Mouse (Mus musculus) layer of hippocampus, adult 8-10 months (tissue): Measurements from ENCODE around the gene Smdt1. TPM values are rescaled to one million over a fixed set of nuclear protein-coding genes. Genes with fewer than 3 reads are reported as not detected.
"Not testable (repeated sequence)": the region's sequence is repeated elsewhere in the genome, so short reads cannot be mapped to it uniquely, and the experiment has no call there.

ENCODE experiments used
- DNase-seq, 2 experiments: peaks; one replicate each; pipeline ENCODE4 v3.0.0; 2022; ENCODE audit warnings: low spot score in 2 of 2
- microRNA-seq, 2 experiments: library from miRNA; unstranded; fragments of <30 nt; microRNA quantifications; one replicate each; pipeline ENCODE4 v1.2.0; 2022
- total RNA-seq, 4 experiments: library from RNA; stranded (reverse); gene quantifications; 2 replicates each; pipeline ENCODE4 v1.2.4; 2022

Smdt1 gene
- total RNA-seq, 4 experiments from 2014 or later: 123 to 145 (median 138) TPM

- no peak for DNase-seq
Measured at GRCm38 (mm10) chr15:82368851-82369250, 30.1 kb downstream of the Smdt1 start.

- no peak for DNase-seq
Measured at GRCm38 (mm10) chr15:82372446-82372845, 33.7 kb downstream of the Smdt1 start.

- no peak for DNase-seq
Measured at GRCm38 (mm10) chr15:82372991-82373390, 34.2 kb downstream of the Smdt1 start.

GRCm38 (mm10) chr15:82374437-82374836 is 35.7 kb downstream of the Smdt1 start:
- no peak for DNase-seq

GRCm38 (mm10) chr15:82375855-82376254 is 37.1 kb downstream of the Smdt1 start:
- no peak for DNase-seq

GRCm38 (mm10) chr15:82376393-82377138 is 37.8 kb downstream of the Smdt1 start:
- peak; percentile 80 to 82 for DNase-seq

- DNase-seq: no peak
Measured at GRCm38 (mm10) chr15:82377701-82378100, 38.9 kb downstream of the Smdt1 start.

GRCm38 (mm10) chr15:82378261-82379180 is 39.8 kb downstream of the Smdt1 start:
- no peak for DNase-seq

GRCm38 (mm10) chr15:82379511-82379870 is 40.7 kb downstream of the Smdt1 start:
- DNase-seq: no peak

- no peak for DNase-seq
Measured at GRCm38 (mm10) chr15:82379871-82380713, 41.3 kb downstream of the Smdt1 start, which contains the start of gene Cyp2d22. Gene Cyp2d22, minus strand, starts transcription at chr15:82380260.

GRCm38 (mm10) chr15:82380714-82381062 is 41.9 kb downstream of the Smdt1 start:
- DNase-seq: no peak

GRCm38 (mm10) chr15:82382441-82382840 is 43.7 kb downstream of the Smdt1 start:
- no peak for DNase-seq

- DNase-seq: no peak
Measured at GRCm38 (mm10) chr15:82385729-82386128, 47.0 kb downstream of the Smdt1 start.

- DNase-seq: not testable (repeated sequence)
Measured at GRCm38 (mm10) chr15:82389916-82390315, 51.2 kb downstream of the Smdt1 start.

GRCm38 (mm10) chr15:82393922-82394321 is 55.2 kb downstream of the Smdt1 start, which contains the start of gene Cyp2d11:
Gene Cyp2d11, minus strand, starts transcription at chr15:82394022.
- DNase-seq: not testable (repeated sequence)

- DNase-seq: not testable (repeated sequence)
Measured at GRCm38 (mm10) chr15:82395955-82396354, 57.2 kb downstream of the Smdt1 start.

Small RNA genes within 50 kb of the gene (microRNA-seq; reads per million reads assigned to microRNA genes)
- 0 reads per million in 2 experiments for gene Mir7684

Other genes with a start within 250 kb of the Smdt1 start
- 10 to 100 TPM; 10.4 to 14.3 (median 13.0) TPM for gene Ccdc134, start 211.0 kb upstream of the Smdt1 start, total RNA-seq
- 100 to 1,000 TPM; 175 to 214 (median 189) TPM for gene Srebf2, start 191.8 kb upstream of the Smdt1 start, total RNA-seq
- 1 to 10 TPM; 1.6 to 3.5 (median 2.0) TPM for gene Shisa8, start 126.1 kb upstream of the Smdt1 start, total RNA-seq
- under 1 TPM in 2 of 4 experiments, not detected in 2; 0.69 to 0.80 TPM for gene Tnfrsf13c, start 114.6 kb upstream of the Smdt1 start, total RNA-seq
- 1 to 10 TPM; 2.6 to 4.8 (median 4.4) TPM for gene Cenpm, start 94.2 kb upstream of the Smdt1 start, total RNA-seq
- 100 to 1,000 TPM in 3 of 4 experiments, 10 to 100 TPM in 1; 91.7 to 112 (median 104) TPM for gene 1500009C09Rik, start 86.6 kb upstream of the Smdt1 start, total RNA-seq
- gene Sept3, start 64.1 kb upstream of the Smdt1 start, total RNA-seq: 100 to 1,000 TPM; 583 to 608 (median 584) TPM
- gene Wbp2nl, start 40.0 kb upstream of the Smdt1 start, total RNA-seq: not detected
- 10 to 100 TPM; 33.0 to 56.7 (median 43.1) TPM for gene Naga, start within 50 bp of the Smdt1 start, total RNA-seq
- 1 to 10 TPM in 1 of 4 experiments, under 1 TPM in 3; 0.22 to 1.2 (median 0.32) TPM for gene Pheta2, start within 50 bp of the Smdt1 start, total RNA-seq
- gene Ndufa6, start 15.4 kb downstream of the Smdt1 start, total RNA-seq: 100 to 1,000 TPM; 177 to 207 (median 191) TPM
- gene Cyp2d22, start 41.3 kb downstream of the Smdt1 start, total RNA-seq: 10 to 100 TPM; 46.4 to 55.0 (median 53.4) TPM
- gene Cyp2d11, start 55.1 kb downstream of the Smdt1 start, total RNA-seq: under 1 TPM in 1 of 4 experiments, not detected in 3; 0.45 TPM
- gene Cyp2d10, start 68.2 kb downstream of the Smdt1 start, total RNA-seq: 1 to 10 TPM in 2 of 4 experiments, under 1 TPM in 1, not detected in 1; 0.41 to 1.2 (median 1.0) TPM
- gene Cyp2d9, start 94.5 kb downstream of the Smdt1 start, total RNA-seq: under 1 TPM in 1 of 4 experiments, not detected in 3; 0.29 TPM
- gene Cyp2d12, start 216.1 kb downstream of the Smdt1 start, total RNA-seq: not detected